Mouse (Mus musculus) frontal cortex, adult (tissue): ENCODE results near the gene Crkl.

Experiments used
- ATAC-seq: cut with Nextera tagmentation; 2 replicates; pipeline ENCODE4 v1.9.2; 2017; ENCODE audit warnings: mild to moderate bottlenecking, moderate library complexity, mixed read lengths; ENCODE audit not compliant: low TSS enrichment

Gene Crkl

DNA sequence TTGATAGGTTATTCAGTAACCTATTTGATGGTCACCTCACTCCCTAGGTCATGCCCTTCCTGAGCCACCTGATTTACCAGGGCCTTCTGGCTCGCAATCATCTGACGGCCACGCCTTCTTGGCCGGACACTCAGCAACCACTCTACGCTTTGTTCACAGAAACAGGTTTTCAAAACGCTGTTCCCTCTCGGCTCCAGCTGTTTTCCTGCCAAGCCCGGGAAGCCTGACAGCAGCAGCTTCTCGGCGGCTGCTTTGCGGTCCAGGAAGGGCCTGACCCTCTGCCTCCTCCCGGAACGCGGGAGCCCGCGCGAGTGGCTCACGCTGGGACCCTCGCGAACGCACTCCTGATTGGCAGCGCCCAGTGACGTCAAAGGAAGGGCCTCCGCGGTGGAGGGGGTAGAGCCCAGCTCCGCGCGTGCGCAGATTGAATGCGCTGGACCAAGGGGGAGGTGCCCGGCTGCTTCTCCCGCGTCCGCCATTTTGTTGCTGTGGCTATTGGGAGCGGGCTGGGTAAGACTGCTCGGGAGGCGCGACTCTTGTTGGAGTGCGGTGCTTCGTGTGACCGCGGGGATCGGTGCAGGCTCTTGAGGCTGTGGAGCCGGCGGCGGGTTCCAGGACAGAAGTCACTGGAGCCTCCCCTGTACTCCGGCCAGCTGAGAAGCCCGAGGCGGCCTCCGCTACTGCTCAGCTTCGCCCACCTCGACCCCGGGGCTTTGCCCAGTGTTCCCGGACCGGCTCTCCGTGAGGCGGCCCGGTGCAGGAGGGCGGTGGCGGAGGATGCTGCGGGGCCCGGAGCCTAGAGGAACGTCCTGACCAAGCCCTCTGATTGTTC, at the start of gene Crkl:
Gene Crkl, plus strand, starts transcription at position 447 of the 832 bp plus-strand sequence.
- peak; percentile 98 for ATAC-seq

DNA sequence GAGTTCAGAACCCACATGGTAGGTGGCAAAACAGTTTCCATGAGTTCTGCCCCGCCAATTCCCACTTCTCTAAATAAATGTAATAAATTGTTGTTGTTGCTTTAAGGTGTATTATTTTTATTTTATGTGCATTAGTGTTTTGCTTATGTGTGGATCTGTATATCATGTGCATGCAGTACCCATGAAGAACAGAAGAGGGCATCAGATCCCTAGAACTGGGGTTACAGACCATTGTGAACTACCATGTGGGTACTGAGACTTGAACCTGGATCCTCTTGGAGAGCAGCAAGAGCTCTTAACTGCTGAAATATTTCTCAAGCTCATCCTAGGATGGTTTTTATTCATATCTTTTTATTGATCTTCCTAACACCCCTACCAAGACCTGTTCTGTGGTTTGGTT, 48.9 kb upstream of the Crkl start:
- ATAC-seq, result no peak

DNA sequence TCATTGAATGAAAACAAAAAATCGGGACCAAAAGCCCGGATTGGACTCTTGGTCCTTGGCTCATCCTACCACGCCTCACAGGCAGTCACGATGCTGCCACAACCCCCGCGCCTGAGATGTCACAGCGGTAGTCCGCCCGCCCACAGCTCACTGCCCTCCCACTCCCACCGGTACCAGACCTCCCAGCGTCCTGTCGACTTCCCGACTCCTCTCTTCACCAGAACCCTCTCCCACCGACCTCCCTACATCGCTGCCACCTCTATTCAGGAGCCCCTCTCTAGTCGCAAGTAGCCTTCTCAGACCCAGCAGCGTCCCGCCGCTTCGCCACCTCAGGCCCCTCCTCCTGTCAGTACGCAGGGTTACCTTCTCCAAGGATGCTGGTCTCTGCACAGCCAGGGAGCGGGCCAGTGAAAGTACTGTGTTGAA, 46.5 kb upstream of the Crkl start:
- peak; percentile 77 for ATAC-seq

DNA sequence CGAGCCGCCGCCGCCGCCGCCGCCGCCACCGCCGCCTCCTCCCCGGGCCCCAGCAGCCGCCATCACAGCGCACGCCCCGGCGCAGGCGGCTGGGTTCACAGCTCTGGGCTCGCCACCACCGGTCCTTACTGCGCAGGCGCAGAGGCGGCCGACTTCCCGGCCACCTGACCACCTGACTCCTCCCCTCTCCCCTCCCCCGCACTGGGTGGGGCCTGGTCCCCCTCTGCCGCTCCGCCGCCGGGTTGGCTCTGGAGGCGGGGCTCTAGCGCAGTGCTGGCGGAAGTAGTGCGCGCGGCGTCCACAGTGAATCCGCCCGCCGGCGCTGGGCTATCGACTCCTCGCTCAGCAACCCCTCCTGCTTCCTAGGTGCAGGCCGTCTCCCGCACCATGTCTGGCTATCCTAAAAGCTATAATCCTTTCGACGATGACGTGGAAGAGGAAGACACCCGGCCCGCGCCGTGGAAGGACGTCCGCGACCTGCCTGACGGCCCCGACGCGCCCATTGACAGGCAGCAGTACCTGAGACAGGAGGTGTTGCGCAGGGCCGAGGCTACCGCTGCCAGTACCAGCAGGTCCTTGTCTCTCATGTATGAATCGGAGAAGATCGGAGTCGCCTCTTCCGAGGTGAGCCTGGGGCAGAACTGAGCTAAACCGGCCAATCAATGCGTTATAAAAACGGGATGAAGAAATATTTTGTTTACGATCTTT, 45.9 kb upstream of the Crkl start, which contains the start of the genes Snap29 and Pi4ka:
Gene Snap29, plus strand, starts transcription at position 251 of the 708 bp plus-strand sequence.
Gene Pi4ka, minus strand, starts transcription at position 579 of the 708 bp plus-strand sequence.
- ATAC-seq, result peak; percentile 79

DNA sequence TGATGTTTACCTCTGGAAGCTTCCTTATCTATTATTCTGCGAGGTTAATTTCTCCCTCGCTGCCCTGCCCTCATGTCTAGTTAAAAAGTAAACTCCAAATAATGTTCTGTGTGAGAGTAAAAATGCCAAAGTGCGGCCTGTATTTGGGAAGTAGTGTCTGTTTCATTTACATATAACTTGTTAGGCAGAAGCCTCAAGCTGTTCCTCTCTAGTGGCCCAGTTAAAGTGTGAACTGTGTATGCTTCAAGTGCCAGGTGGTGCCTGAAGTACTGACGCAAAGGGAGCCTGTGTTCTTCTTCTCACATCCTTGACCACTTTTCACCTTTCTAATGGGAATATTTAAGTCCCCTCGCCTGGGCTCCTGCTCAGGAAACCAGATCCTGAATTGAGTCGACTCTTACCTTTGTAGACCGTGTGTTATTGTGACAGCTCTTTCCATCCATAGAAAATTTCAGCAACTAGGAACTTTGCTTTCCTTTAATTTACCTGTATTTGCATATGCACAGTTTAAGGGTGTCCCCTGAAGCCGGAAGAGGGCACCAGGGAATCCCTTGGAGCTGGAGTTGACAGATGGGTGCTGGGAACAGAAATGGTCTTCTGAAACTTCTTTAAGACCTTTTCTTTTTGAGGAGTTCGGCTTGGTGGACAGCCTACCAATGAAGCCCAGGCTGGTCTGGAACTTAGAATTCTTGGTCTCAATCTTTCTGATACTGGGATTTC, 45.1 kb upstream of the Crkl start:
- peak; percentile 27; the same call in 1 of the 2 replicates for ATAC-seq

DNA sequence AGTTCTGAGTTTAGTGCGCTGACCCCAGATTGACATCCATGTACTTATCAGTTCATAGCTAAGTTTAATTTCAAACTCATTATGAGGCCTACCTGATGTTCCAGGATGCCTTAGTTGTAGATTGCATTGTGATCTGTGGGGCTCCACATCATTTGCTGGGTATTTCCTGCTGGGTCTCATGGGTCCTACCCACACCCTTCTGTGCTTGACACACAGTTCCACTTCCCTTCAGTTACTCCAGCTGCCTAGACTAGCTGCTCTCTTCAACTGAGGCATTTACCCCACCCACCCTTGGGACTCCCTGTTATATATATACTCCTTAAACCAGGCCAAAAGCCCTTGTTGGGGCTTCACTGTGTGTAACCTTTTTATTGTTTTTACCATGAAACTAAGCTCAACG, 42.7 kb upstream of the Crkl start:
- no peak for ATAC-seq

DNA sequence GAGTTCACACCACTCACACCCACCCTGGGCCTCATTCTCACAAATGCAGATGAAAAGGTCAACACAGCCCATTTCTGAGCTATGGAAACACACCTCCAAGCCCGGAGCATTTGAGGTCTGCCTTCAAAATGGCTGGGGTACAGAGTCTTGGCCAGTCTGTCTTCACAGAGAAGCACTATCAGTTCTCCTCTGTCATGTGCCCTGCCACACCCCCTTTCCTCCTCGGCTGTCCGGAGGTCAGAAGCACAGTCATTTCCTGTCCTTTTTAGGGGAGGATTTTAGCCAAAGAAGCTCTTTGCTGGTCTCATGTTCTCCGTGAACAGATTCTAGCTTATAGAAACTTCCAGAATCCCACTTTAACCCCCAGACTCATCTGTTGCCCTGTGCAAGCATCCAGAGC, 41.6 kb upstream of the Crkl start:
- no peak for ATAC-seq

DNA sequence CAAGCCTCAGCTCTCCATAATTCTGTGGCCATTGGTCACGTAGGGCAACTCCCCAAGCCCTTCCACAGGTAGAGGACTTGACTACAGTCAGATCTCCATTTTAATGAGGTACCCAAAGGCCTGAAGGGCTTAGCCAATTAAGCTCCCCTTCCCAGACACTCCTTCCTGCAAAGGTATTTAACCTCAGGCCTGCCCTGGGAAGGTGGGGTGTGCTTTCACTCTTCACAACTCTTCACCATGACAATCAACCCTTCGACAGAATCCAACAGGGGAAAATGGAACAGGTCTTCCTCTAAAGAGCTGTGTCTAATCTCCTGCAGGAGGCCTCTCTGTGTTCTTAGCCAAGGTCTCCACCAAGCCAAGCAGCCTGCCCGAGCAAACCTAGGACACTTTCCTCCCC, 28.8 kb upstream of the Crkl start:
- no peak for ATAC-seq

DNA sequence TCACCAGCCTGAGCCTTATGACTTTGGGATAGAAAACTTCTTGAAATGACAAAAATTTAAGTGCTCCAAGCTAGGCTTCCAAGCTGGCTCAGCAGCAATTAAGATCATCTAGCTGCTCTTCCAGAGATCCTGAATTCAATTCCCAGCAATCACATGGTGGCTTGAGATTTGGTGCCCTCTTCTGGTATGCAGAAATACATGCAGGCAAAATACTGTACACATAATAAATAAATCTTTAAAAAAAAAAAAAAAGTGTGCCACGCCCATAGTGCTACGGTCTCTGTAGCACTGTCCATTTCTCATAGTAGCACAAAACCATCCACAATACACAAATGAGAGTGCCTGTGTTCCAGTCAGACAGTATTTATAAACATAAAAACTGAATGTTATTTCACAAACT, 19.2 kb upstream of the Crkl start:
- ATAC-seq, result no peak

DNA sequence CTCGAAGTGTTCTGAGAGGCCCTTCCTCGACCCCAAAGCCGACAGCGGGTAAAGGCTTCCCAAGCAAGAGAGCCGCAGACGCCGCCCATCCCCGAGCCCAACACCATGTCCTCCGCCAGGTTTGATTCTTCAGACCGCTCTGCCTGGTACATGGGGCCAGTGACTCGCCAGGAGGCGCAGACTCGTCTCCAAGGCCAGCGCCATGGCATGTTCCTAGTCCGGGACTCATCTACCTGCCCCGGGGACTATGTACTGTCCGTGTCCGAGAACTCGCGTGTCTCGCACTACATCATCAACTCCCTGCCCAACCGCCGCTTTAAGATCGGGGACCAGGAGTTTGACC, 557 bp downstream of the Crkl start:
- ATAC-seq, result peak; percentile 54

DNA sequence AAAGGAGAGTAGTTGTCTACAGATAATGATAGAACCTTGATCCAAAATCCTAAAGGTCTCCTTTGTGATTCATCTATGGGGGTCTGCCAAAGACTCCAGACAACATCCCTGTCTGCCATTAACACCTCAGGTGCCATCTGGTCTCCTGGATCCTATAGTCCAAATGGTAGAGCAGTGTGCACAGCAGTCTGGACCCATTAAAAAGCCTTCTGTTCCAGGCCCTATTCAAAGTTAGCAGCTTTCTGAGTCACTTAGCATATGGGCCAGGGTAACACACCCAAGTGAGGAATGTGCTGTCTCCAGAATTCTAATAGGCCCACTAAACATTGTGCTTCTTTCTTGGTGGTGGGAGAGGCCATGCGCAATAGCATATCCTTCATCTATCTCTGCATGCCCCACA, 5.1 kb downstream of the Crkl start:
- ATAC-seq, result no peak

DNA sequence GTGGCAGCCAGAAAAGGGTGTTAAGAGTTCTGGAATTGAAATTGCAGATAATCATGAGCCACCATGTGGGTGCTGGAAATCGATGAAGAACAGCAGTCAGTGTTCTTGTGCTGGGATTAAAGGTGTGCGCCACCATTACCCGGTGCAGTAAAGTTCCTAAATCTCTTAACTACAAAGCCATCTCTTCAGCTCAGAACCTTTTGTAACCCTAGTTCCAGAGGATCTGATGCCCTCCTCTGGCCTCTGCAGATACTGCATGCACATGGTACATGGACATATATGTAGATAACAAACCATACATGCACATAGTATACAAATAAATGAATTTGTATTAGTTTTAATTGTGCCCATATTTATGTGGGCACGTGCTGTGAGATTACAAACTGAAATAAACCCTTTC, 8.5 kb downstream of the Crkl start:
- ATAC-seq, result no peak

DNA sequence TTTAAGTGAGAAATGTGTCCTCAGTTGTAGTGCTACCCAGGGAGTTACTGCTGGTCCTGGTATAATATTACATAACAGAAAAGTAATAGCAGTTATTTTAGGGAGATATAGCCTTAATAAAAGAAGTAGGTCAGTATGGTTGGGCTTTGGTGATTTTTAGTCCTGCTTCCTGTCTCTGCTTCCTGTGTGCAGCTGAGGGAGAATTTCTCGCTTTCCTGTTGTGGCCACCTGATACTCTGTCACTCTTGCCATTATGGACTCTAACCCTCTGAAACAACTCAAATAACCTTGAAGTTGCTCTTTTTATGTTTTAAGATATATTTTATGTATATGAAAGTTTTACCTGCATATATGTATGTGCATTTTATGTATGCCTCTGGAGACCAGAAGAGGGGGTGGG, 9.8 kb downstream of the Crkl start:
- ATAC-seq, result no peak

DNA sequence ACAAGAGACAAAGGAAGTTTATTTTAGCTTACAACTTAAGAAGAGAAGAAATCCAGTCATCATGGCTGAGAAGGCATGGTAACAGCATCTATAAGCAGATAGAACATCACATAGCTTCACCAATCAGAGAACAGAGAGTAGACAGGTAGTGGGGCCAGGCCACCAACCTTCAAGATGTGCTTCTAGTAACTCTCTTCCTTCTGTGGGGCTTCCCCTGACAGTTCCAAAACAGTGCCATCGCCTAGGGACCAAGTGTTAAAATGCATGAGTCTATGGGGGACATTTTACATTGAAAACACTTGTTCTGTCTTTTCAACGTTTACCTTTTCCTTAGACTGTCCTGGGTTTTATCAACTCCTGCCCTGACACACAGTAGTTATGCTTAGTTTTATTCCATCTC, 11.4 kb downstream of the Crkl start:
- ATAC-seq, result no peak

DNA sequence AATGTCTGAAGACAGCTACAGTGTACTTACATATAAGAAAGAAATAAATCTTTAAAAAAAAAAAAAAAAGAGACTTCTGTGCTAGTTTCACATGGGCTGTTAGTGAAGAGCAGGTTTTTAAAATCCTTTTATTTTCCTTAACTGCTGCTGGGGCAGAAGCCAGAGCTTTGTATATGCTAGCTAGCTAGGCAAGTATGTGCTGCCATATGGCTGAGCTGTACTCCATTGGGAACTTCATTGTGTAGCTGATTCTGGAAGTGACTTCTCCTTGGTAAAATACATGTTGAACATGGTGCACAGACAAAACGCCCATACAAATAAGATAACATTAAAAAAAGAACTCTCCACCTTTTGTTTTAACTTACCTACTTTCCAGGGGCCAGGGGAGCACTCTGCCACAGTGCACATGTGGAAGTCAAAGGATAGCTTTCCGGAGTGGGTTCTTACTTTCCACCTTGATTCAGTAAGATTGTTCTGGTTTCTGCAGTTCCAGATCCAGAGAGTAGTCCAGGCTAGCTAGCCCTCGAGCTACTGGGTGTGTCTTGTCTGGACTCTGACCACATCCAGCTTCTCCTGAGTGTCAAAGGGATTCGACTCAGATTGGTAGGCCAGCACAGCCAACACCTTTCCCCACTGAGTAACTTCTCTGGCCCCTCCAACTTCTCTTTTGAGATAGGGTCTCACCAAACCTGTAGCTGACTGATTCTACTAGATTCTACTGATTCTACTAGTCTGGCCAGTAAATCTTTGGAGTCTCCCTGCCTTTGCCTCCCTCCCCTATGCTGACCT, 15.3 kb downstream of the Crkl start:
- peak; percentile 62; the same call in 1 of the 2 replicates for ATAC-seq

DNA sequence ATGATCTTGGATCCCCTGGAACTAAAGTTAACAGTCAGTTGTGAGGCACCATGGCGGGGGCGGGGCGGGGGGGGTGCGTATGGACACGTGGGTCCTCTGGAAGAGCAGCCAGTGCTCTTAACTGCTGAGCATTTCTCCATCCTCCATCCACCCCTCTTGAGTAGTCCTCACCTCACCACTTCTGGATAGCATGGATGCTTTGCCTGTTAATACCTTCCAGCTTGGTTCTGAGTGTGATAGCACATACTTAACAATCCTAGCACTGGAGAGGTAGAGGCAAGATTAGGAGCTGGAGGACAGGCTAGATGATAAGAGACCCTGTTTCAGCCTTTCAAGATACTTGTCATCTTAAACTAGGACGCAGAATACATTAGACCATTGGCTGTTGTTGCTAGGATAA, 20.7 kb downstream of the Crkl start:
- no peak for ATAC-seq

DNA sequence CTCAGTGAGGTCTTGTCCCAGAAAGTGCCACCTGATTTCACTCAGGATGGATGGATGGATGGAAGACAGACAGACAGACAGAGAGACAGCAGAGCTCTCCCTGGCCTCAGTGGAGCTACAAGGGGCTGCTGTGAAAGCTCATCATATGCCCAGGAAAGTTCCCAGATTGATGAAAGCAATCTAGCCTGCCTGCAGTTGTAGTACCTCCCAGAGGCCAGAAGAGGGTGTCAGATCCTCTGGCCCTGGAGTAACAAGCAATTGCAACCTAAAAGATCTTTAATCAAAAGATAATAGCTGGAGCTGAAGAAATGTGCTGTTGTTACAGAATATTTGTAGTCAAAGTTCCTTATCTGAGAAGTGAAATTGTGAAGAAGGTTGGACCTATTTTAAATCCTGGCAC, 22.3 kb downstream of the Crkl start:
- ATAC-seq, result peak; percentile 67; the same call in 1 of the 2 replicates

DNA sequence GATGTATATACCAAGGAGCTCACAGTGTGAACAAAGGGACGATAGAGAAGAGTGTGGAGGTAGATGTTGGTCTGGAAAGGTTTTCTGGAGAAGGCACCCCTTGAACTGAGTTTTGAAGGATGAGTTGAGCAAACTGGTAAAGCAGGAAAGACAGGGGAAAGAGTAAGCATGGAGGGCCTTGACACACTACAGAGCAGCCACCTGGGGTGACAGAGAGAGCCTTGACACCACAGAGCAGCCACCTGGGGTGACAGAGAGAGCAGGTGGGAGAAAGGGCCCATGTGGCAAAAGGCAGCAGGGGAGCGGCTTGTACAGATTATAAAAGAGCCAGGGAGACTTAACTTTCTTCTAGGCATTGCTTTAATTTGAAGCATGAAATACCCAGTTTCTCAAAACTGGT, 23.0 kb downstream of the Crkl start:
- no peak for ATAC-seq

DNA sequence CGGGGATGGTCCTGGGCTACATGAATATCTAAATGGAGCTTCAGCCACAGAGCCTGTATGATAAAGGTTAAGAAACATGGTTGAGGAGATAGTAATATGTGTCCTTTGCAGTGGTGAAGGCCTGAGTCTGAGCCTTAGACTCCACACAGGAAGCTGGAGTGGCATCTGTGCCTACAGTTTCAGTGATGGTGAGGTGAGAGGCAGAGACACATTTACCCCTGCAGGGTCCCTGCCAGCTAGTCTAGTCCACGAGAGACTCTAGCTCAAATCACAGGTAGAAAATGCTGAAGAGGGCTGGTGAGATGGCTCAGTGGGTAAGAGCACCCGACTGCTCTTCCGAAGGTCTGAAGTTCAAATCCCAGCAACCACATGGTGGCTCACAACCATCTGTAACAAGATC, 23.5 kb downstream of the Crkl start:
- no peak for ATAC-seq

DNA sequence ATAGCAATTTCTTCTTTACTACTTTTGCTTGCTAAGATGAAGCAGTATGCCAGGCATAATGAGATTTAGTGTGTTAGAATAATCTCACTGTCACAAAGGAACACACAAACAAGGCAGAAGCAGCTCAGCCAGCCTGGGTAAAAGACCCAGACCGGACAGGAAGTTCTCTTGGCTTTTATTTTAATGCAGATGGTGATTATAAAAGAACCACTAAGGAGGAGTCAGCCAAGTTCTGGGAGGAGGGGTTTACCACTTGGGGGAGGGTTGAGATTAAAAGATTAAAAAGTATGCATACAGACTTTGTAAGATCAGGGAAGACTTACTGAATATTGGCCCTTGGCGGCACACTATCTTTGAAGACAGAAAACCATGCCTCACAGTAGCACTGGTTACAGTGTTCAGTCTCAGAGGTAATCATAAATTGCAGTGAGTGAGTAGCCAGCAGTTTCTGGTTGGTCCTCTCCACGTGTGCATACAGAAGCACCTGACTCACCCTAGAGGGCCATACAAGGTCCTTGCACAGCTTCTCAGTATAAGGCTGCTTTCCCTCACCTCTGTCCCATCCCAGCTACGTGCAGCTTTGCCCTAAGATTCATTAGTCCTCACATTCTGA, 26.6 kb downstream of the Crkl start:
- ATAC-seq, result no peak

DNA sequence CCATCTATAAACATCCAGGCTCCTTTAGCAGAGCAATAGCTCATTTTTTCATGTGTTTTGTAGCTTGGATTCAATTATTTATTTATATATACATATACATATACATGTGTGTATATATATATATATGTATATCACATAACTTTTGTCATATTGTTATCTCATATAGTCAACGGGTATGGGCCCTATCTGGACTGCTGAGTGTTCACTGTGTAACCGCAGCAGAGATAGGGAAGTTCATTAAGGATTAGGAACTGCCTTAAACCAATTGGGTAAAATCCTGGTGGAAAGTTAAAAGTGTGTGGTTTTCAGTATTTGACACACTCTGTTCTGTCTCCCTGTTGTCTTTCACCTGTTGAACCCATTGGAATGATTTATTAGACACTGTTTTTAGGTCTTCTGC, 29.7 kb downstream of the Crkl start:
- no peak for ATAC-seq
